Mouse (Mus musculus) E14TG2a.4 (cell line): ENCODE results near the gene S100a1.

Experiments used
- CTCF ChIP-seq: conservative IDR thresholded peaks from 2 replicates; pipeline ENCODE4 v1.5.1; 2014; ENCODE audit warnings: low read length
- NANOG ChIP-seq: IDR thresholded peaks from 2 replicates; pipeline ENCODE4 v1.6.1; 2014; ENCODE audit warnings: borderline replicate concordance, low read length, mixed read lengths

DNA sequence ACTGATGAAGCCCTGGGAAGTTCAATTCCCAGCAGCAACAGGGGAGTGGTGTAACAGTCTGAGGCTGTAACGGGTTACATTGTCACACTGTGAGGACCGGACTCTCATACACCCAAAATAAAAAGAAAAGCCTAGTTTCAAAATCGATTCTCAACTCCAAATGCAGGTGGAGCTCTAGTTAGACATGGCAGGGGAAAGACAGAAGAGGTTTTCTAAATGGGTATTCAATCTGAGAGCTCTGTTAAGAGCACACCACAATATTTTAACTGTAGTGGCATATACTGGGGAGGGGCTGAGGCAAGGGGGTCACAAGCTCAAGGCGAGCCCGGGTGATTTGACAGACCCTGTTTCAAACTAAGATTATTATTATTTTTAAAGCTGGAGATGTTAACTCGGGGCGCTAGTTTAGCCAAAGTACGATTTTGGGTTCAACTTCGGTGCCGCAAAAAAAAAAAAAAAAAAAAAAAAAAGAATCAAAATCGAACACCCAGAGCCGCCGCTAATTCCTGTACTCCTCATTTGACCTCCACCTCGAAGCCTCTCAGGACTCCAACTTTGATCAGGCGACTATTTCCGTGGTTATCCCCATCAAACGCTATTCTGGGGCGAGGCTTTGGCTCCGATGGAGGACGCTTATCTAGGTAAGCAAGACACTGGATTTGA lies 5.8 kb downstream of the S100a1 start:
- TF ChIP-seq CTCF (no peak), NANOG (no peak)
